Mouse (Mus musculus) kidney, postnatal 10 days (tissue): ENCODE data around the gene Rps15.

Source experiments
- DNase-seq: peaks from one replicate; pipeline ENCODE4 v3.0.0; 2021; ENCODE audit warnings: mixed read lengths

Gene Rps15

DNA sequence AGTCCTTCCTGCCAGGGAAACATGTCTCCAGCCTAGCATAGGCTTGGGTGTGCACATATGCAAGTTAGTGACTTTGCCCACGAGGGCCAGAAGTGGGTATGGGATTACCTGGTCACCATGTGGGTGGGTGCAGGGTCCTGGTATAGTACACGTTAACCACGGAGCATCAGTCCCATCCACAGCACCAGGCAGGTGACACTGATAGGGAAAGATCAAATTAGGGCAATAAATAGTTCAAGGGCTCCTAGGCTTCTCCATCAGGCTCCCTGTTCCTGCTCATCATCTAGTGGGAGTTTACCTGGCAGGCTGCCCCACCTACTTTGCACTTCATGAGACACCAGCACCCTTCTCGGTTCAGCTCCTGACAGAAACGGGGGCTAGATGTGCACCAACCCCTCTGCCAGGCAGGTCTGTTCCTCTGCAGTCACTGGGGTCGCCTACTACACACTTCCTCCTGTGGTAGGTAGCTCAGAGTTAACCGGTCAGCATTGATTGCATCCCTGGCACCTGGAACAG lies 2.6 kb downstream of the Rps15 start:
- DNase-seq: no peak

DNA sequence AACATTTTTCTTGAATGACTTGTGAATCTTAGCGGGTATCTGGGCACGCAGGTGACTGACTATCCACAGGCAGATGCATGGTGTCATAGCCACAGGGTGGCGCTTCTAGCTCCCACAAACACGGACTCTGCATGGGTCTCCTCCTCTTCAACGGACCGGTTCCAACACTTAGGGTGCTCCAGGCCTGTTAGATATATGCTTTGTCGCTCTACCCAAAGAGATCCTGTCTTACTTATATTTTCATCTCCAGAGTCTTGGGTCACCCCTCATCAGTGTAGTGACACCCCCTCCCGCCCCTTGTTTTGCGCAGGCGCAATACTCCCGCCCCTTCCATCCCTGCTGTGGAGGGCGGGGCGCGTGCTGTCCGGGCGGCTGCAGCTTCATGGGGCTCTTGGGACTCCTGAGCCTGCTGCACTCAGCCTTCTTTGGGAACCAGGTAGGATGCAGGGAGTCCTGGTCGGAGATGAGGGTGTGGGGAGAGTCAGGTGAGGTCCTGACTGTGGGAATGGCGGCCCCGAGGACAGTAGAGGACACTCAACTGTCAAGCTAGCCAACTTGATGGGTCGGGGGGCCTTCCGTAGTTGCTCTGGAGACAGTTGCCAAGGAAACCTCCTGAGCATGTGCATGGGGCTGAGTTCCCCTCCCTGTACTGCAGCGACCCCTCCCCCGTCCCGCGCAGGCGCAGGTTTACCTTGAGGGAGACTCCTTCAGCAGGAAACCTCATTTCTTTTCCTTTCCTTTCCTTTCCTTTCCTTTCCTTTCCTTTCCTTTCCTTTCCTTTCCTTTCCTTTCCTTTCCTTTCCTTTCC lies 3.6 kb downstream of the Rps15 start, which contains the start of gene Apc2:
Apc2 (plus strand) TSS at position 360 of the 808 bp plus-strand sequence.
- peak; percentile 82 for DNase-seq

DNA sequence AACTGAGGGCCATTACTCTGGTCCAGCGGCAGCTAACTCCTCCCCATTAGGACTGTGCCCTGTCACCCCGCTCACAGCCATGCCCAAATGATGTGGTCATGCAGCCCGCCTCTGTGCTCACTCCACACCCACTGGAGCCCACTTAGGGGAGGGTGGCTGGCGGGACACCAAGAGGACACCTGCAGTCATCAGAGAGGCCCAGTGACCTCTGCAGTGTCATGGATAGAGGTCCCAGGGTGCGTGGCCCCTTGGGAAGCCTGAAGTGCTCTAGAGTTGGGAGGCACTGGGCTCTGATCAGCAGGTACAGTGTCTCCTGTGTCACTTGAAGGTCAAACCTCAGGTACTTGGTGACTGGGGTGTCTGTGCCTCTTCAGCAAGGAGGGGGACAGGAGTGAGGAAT lies 4.6 kb downstream of the Rps15 start:
- DNase-seq: no peak

DNA sequence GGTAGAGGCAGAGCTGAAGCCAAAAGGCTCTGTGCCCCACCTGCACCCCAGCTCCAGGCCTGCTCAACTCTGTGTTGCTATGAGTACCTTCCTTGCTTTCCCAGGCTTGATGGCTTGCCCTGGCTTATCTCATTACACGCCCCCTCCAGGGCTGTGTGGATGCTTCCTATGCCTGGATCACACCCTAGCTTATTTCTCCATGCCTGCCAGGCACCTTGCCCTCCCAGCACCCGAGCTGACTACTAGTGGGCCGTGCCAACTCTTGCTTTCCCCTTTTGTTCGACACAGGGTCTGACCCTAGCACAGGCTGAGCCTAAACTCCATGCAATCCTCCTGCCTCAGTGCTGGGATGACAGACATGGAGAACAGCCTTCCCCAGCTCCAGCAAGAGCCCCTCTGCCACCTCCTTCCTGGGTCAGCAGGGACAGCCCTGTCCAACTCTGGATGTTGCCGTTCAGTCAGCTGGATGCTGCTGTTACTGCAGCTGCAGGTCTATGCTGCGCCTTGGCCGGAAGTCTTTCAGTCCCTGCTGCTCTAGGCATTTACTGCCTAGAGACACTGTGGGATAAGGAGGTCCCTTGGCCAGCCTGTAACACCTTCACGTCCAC lies 5.4 kb downstream of the Rps15 start:
- no peak for DNase-seq

DNA sequence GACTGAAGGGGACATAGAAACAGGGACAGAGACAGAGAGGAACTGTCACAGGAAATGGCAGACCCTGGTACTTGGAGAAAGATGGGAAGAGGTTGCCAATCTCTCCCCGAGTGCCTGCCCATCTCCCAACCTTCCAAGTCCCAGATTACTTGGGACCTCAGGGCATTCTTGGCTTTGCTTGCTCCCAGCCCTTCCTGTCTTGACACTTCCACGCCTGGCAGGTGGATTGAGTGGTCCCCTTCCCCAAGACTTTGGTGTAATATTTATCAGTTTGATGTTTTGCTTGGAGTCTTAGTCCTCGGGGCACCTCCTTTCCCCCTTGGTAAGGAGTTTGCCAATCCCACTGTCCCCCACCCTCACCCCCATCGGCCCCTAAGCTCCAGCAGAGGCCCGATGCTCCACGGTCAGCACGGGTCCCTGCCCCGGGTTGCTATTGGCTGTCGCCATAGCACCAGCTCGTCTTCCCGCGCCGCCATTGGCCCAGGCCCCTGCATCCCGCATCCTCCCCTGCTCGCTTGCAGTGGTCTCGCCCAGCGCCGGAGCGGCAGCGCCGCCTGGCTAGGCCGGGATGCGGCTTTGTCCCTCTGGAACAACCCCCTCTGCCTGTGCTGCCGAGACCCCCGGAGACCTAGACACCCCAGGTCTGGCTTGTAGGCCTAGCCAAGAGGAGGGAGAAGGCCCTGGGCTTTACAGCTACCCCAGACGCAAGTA lies 6.5 kb downstream of the Rps15 start:
- peak; percentile 72 for DNase-seq

DNA sequence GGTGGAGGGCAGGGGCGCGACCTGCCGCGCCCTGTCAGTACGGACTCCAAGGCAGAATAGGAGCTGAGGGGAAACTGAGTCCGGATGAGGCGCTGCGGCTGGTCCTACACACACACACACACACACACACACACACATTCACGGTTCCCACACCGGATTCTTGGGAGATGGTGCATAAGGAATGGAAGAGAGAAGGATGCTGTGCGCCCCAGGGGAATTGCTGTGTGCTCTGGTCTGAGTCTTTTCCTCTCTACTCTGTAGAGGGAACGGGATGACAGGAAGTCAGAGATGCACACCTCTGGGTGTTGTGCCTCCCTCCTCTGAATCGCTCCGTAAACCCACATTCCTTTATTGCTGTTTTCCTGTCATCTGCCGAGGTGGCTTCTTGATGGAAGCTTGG lies 7.0 kb downstream of the Rps15 start:
- DNase-seq: no peak

DNA sequence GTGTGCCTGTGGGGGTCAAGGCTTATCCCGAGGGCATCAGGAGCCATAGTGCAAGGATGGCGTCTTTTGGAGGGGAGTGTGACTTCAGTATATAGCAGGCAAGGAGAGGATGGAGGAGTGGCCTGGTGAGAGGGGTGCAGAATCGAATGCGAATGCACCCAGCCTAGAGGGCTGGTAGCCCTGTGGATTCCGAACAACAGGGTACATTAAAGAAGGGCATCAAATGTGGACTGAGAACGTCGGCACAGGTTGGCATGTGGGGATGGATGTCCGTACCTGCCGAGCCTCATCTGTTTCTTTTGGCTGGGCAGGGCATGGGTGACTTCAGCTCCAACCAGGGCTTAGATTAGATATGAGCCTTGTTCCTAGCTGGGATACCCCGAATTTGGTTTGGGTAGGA lies 7.6 kb downstream of the Rps15 start:
- DNase-seq: no peak

DNA sequence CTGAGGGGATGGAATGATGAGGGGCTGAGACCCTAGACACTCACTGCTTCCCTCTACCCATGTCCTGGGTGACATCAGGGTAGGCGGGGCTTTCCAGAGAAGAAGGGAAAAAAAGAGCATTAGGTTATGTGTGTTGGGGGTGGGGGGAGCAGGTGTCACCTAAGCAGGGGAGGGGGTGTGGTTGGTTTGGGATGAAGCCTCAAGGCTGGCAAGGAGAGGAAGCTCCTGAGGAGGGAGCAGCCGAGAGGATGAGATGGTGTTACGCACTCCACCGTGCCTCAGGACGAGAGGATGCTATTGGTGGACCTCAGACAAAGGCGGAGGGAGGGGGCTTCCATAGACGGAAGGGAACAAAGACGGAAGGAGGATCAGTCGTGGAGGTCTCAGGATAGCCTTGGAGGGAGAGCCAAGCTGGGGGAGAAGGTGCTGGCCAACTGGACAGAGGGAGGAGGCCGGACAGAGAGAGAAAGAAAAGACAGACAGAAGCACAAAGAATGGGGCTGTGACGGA lies 8.5 kb downstream of the Rps15 start:
- DNase-seq: no peak

DNA sequence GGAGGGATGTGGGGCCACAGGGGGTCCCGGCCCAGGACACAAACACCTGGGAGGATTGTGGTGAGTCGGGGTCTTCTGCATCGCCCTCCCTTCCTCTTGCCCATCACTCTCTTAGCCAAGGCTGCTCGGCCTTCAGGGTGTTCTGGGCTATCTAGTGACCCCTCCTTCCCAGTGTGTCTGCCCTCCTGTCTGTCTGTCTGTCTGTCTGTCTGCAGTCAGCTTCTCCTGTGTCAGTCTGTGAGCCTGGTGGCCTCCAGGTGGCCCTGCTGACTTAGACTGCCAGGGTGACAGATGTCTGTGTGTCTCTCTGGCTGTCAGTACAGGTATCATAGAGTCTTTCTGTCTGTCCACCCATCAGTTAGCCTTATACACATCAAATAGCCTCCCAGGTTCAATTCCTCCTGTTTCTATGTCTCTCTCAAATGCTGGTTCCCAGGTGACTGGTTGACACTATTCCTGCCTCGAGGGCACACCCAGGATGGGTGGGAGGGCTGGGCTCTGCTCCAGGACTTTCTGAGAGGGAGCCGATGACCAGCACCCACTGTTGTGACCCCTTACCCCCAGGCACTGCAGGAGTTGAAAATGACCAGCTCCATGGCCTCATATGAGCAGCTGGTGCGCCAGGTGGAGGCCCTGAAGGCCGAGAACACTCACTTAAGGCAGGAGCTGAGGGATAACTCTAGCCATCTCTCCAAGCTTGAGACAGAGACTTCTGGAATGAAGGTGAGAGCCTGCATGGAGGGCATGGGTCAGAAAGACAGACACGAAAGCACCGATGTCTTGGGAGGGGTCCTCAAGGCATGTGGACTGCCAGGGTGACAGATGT lies 9.2 kb downstream of the Rps15 start:
- DNase-seq: no peak

DNA sequence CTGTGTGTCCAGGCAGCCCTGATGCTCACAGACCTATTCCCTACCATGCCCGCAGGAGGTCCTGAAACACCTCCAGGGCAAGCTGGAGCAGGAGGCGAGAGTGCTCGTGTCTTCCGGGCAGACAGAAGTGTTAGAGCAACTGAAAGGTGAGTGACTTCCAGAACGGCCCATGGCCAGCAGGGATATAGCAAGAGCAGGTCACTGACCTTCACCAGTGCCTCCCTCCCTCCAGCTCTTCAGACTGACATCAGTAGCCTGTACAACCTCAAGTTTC lies 9.8 kb downstream of the Rps15 start:
- DNase-seq: no peak

DNA sequence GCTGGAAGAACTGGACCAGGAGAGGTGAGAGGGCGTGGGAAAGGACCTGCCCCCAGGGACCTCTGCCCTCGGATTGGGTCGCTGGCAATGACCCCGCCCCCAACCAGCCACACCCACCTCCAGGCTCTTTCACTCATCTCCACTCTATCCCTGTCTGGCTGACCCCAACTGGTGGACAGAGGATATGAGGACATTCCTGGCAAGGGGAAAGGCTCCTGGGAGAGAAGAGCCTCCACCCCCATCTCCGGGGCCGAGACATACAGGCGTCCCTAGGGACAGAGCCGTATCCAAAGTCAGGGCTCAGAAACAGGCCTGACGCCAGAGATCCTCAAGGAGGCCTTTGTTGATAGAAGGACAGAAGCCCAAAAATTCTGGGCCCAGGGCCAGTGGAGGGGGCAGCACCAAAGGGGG lies 10.2 kb downstream of the Rps15 start:
- peak; percentile 85 for DNase-seq

DNA sequence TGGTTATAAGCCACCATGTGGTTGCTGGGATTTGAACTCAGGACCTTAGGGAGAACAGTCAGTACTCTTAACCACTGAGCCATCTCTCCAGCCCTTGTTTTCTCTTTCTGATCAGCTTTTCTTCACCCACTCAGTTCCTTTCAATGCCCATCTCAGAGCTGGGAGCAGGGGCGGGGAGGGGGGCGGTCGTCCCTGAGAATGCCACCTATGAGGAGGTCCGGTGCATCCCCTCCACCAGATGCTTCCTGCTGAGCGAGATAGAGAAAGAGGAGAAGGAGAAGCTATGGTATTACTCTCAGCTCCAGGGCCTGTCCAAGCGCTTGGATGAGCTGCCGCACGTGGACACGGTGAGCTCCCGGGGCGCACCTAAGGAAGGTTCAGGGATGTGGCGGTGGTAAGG lies 12.2 kb downstream of the Rps15 start:
- DNase-seq: no peak

DNA sequence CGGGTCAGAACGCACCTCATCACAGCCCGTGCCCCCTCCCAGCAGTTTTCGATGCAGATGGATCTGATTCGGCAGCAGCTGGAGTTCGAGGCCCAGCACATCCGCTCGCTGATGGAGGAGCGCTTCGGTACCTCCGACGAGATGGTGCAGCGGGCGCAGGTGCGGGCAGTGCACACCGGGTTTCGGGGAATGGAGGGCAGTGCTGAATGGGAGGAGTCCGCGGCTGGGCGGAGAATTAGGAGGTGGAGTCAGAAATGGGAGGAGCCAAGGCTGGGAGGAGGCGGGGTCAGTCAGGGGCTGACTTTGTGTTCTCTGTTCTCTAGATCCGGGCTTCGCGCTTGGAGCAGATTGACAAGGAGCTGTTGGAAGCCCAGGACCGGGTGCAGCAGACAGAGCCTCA lies 12.6 kb downstream of the Rps15 start:
- peak; percentile 60 for DNase-seq

DNA sequence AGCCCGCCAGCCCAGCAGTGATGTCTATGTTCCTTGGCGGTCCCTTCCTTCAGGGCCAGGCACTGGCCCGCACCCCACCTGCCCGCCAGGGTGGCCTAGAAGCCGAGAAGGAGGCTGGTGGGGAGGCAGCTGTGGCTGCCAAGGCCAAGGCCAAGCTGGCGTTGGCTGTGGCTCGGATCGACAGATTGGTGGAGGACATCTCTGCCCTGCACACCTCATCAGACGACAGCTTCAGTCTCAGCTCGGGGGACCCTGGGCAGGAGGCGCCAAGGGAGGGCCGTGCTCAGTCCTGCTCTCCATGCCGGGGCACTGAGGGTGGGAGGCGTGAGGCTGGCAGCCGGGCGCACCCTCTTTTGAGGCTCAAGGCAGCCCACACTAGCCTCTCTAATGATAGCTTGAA lies 19.3 kb downstream of the Rps15 start:
- DNase-seq: no peak

DNA sequence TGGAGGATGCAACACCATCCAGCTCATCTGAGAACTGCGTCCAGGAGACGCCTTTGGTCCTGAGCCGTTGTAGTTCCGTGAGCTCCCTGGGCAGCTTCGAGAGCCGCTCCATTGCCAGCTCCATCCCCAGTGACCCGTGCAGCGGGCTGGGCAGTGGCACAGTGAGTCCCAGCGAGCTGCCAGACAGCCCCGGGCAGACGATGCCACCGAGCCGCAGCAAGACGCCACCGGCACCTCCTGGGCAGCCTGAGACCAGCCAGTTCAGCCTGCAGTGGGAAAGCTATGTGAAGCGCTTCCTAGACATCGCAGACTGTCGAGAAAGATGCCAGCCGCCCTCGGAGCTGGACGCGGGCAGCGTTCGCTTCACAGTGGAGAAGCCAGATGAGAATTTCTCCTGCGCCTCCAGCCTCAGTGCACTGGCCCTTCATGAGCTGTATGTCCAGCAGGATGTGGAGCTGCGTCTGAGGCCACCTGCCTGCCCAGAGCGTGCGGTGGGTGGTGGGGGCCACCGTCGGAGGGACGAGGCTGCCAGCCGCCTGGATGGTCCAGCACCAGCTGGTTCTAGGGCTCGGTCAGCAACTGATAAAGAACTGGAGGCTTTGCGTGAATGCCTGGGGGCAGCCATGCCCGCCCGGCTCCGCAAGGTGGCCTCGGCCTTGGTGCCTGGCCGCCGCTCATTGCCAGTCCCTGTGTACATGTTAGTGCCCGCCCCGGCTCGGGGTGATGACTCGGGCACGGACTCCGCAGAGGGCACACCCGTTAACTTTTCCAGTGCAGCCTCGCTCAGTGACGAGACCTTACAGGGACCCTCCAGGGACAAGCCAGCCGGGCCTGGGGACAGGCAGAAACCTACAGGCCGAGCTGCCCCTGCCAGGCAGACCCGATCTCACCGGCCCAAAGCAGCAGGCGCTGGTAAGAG lies 20.6 kb downstream of the Rps15 start:
- DNase-seq: no peak

DNA sequence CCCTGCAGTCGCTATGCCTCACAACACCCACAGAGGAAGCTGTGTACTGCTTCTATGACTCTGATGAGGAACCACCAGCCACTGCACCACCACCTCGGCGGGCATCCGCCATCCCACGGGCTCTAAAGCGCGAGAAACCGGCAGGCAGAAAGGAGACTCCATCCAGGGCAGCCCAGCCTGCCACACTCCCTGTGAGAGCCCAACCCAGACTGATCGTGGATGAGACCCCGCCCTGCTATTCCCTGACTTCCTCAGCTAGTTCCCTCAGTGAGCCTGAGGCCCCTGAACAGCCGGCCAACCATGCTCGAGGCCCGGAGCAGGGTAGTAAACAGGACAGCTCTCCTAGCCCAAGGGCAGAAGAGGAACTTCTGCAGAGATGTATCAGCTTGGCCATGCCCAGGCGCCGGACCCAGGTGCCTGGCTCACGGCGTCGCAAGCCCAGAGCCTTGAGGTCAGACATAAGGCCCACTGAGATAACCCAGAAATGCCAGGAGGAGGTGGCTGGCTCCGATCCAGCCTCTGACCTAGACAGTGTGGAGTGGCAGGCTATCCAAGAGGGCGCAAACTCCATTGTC lies 21.5 kb downstream of the Rps15 start:
- no peak for DNase-seq

DNA sequence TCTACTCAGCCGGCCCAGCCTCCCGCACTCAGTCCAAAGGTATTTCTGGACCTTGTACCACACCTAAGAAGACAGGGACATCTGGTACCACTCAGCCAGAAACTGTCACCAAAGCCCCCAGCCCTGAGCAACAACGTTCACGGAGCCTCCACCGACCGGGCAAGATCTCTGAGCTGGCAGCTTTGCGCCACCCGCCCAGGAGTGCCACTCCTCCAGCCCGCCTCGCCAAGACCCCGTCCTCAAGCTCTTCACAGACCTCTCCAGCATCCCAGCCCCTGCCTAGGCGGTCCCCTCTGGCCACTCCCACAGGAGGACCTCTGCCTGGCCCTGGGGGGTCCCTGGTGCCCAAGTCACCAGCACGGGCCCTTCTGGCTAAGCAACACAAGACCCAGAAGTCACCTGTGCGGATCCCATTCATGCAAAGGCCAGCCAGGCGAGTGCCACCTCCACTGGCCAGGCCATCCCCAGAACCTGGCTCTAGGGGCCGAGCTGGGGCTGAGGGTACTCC lies 22.3 kb downstream of the Rps15 start:
- no peak for DNase-seq

DNA sequence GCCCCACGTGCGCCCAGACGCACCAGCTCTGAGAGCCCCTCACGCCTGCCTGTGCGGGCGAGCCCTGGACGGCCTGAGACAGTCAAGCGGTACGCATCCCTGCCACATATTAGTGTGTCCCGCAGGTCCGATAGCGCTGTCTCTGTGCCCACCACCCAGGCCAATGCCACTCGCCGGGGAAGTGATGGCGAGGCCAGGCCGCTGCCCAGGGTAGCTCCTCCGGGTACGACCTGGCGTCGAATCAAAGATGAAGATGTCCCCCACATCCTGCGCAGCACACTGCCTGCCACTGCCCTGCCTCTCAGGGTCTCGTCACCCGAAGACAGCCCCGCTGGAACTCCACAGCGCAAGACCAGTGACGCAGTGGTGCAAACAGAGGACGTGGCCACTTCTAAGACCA lies 23.1 kb downstream of the Rps15 start:
- no peak for DNase-seq

DNA sequence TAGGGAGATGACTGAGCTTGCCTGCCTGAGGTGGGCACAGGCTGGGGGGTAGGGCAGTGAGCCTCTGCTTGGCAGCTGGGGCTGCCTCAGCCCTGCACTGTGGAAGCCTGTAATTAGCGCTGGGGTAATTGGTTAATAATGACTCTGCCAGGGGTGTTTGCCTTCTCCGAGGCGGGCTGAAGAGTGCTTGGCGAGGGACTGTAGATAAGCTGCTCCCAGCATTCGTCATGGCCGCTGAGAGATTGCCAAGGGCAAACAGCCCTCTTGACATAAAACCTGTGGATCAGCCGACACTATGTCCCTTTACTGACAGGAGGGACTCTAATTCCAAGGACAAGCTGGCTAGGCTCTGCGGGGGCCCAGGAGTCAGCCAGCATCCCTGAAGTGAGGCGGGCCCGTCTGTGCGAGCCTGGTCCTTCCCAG lies 24.1 kb downstream of the Rps15 start:
- no peak for DNase-seq

DNA sequence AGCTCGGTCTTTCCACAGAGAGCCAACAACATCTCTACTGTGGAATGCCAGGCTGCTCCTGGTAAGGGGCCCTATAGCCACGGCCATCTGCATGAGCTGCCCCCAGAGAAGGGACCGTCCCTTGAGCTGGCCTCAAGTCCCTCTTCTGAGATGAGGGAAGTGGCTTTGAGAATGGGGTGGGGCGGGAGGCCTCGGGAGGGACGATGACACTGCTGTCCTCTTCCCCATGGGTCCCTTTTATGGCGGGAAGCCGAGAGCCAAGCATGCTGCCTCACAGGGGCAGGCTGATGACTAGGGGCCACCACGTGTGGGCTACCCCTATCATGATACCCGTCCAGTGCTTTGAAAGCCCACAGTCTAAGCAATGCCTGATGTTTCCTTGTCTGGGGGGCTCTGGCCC lies 24.8 kb downstream of the Rps15 start:
- no peak for DNase-seq

DNA sequence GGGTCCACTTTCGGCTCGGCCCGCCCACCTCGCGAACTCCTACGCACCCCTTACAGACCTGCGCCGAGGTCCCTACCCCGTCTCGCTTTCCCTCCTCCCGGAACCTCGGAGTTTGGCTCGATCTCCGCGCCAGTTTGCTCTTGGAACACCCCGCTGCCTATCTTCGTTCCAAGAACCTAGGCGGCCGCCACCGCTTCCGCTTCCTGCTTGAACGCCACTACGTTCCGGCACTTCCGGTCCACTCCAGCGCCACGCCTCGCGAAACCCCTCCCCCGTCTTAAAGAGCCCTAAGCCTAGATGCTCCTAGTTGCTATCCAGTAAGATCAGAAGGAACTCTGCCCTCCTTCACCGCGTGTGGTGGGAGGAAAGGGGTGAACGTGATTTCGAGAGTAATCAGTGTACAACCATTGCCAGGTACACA lies 28.1 kb downstream of the Rps15 start, which contains the start of gene 2310011J03Rik:
2310011J03Rik (minus strand) TSS at position 198 of the 421 bp plus-strand sequence.
- peak; percentile 95 for DNase-seq
